Mouse (Mus musculus): ENCODE measurements around the gene Gtf3c1. TPM values are rescaled to one million over a fixed set of nuclear protein-coding genes. Genes with fewer than 3 reads are reported as not detected.
A peak's percentile ranks its signal among the peaks of the same experiment; 100 is the strongest.

Gtf3c1 gene
- total RNA-seq (2014; rRNA removed) (14.9 and 21.0 TPM in 2 replicates), polyA plus RNA-seq (2012; rRNA removed) (23.5 and 24.4 TPM in 2 replicates)

GRCm38 (mm10) chr7:125707593-125708022, at the start of gene Gtf3c1, which contains the start of gene D430042O09Rik:
TSS of gene Gtf3c1 (minus strand) at chr7:125707780.
TSS of gene D430042O09Rik (plus strand) at chr7:125707888.
- peak within 1 kb of the TSS; percentile 76 for H3K27ac ChIP-seq (replicated peaks; ENCODE audit: insufficient read depth, low read depth, low read length)
- WGBS = under 1% methylated on average over 45 of the region's 45 CpGs
- peaks cover 8% of the 10 kb centered on the region; the same call in 1 of the 2 replicates for H3K79me2 ChIP-seq (ENCODE audit: control insufficient read depth, insufficient read depth, low read length)
- TF ChIP-seq POLR2A (IDR thresholded peaks at IDR 0.05; ENCODE audit: extremely low read depth, insufficient read depth, low read length) = peak; percentile 87
- TF ChIP-seq CTCF (IDR thresholded peaks at IDR 0.05; ENCODE audit: low read depth, low read length) = no peak
- peaks cover 13% of the 10 kb centered on the region for H3K36me3 ChIP-seq (ENCODE audit: control insufficient read depth, insufficient read depth, low read length)
- no peaks in the 10 kb centered on the region for H3K27me3 ChIP-seq (ENCODE audit: control insufficient read depth, insufficient read depth, low read length)
- peak within 1 kb of the TSS; percentile 87 for H3K4me3 ChIP-seq (ENCODE audit: insufficient read depth, low read depth, low read length)
- H3K4me1 ChIP-seq (ENCODE audit: control insufficient read depth, insufficient read depth, low read length) = peaks cover 23% of the 10 kb centered on the region
- peak within 1 kb of the TSS; percentile 83 for H3K9ac ChIP-seq (ENCODE audit: low read depth, low read length)
- peak; percentile 95 for DNase-seq (ENCODE audit: extremely low read depth, low read depth, low spot score)

DNA sequence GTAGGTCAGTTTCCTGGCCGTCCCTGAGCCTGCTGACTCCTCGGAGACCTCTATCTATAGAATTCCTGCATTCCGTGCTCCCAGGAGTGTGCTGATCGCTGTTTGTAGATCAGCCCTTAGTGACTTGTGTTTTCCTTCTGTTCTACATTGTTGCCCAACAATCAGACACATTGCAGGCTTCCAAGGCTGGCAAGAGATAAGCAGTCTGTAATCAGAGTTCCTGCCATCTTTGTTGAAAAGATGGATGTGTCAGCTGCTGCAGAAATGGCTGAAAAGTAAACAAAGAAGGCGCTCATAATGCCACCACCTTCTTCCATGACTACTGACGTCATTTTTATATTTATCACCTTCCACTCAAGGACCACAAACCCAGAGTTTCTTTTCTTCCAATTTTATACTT, 49.2 kb upstream of the Gtf3c1 start:
- Histone ChIP-seq H3K4me1 (ENCODE audit: control insufficient read depth, insufficient read depth, low read length) (no peaks in the 10 kb centered on the region), H3K36me3 (ENCODE audit: control insufficient read depth, insufficient read depth, low read length) (peaks cover 11% of the 10 kb centered on the region; the same call in 1 of the 2 replicates), H3K27ac (replicated peaks; ENCODE audit: insufficient read depth, low read depth, low read length) (no peak overlapping the region), H3K27me3 (ENCODE audit: control insufficient read depth, insufficient read depth, low read length) (no peaks in the 10 kb centered on the region), H3K79me2 (ENCODE audit: control insufficient read depth, insufficient read depth, low read length) (no peaks in the 10 kb centered on the region), H3K9ac (ENCODE audit: low read depth, low read length) (no peak overlapping the region), H3K4me3 (ENCODE audit: insufficient read depth, low read depth, low read length) (no peak overlapping the region)
- TF ChIP-seq CTCF (IDR thresholded peaks at IDR 0.05; ENCODE audit: low read depth, low read length) = no peak
- no peak for TF ChIP-seq POLR2A (IDR thresholded peaks at IDR 0.05; ENCODE audit: extremely low read depth, insufficient read depth, low read length)
- WGBS = 79% methylated on average over 6 of the region's 6 CpGs
- DNase-seq (ENCODE audit: extremely low read depth, low read depth, low spot score) = no peak

- Histone ChIP-seq H3K27me3 (ENCODE audit: control insufficient read depth, insufficient read depth, low read length) (no peaks in the 10 kb centered on the region), H3K9ac (ENCODE audit: low read depth, low read length) (no peak overlapping the region), H3K27ac (replicated peaks; ENCODE audit: insufficient read depth, low read depth, low read length) (no peak overlapping the region), H3K4me1 (ENCODE audit: control insufficient read depth, insufficient read depth, low read length) (no peaks in the 10 kb centered on the region), H3K4me3 (ENCODE audit: insufficient read depth, low read depth, low read length) (no peak overlapping the region), H3K79me2 (ENCODE audit: control insufficient read depth, insufficient read depth, low read length) (no peaks in the 10 kb centered on the region), H3K36me3 (ENCODE audit: control insufficient read depth, insufficient read depth, low read length) (peaks cover 3% of the 10 kb centered on the region; the same call in 1 of the 2 replicates)
- WGBS = 80% methylated on average over 3 of the region's 3 CpGs
- DNase-seq (ENCODE audit: extremely low read depth, low read depth, low spot score) = no peak
- no peak for TF ChIP-seq CTCF (IDR thresholded peaks at IDR 0.05; ENCODE audit: low read depth, low read length)
- TF ChIP-seq POLR2A (IDR thresholded peaks at IDR 0.05; ENCODE audit: extremely low read depth, insufficient read depth, low read length) = no peak
These were observed 45.7 kb upstream of the Gtf3c1 start for GRCm38 (mm10) chr7:125753326-125753715.

DNA sequence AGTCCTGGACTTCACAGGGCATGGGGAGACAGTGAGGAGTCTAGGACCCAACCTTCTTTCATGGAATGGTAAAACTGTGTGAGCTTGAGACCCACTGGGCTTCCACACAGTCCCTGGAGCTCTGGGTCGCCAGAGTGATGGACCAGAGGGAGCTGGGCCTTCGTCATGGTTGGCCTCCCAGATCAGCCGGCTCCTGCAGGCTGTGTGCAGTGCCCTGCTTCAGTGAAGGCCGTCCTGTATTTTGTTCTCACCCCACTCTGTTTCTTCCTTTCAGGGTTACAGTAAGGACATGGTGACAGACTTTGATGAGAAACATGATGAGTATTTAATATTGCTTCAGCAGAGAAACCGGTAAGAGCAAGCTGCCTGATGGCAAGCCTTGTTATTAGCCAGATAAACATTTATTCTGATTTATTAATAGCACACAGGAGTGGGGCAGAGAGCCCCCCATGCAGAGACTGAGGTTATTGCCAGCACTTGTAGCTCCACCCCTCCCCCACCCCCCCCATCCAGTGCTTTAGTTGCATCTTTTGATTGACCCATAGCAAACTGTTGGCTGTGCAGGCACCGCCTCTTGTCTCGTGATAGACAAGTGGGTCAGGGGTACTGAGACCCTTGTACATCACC, 45.2 kb upstream of the Gtf3c1 start:
- Histone ChIP-seq H3K4me1 (ENCODE audit: control insufficient read depth, insufficient read depth, low read length) (no peaks in the 10 kb centered on the region), H3K9ac (ENCODE audit: low read depth, low read length) (no peak overlapping the region), H3K27me3 (ENCODE audit: control insufficient read depth, insufficient read depth, low read length) (no peaks in the 10 kb centered on the region), H3K79me2 (ENCODE audit: control insufficient read depth, insufficient read depth, low read length) (no peaks in the 10 kb centered on the region), H3K36me3 (ENCODE audit: control insufficient read depth, insufficient read depth, low read length) (peaks cover 3% of the 10 kb centered on the region; the same call in 1 of the 2 replicates), H3K4me3 (ENCODE audit: insufficient read depth, low read depth, low read length) (no peak overlapping the region), H3K27ac (replicated peaks; ENCODE audit: insufficient read depth, low read depth, low read length) (no peak overlapping the region)
- TF ChIP-seq POLR2A (IDR thresholded peaks at IDR 0.05; ENCODE audit: extremely low read depth, insufficient read depth, low read length) (no peak), CTCF (IDR thresholded peaks at IDR 0.05; ENCODE audit: low read depth, low read length) (no peak)
- DNase-seq (ENCODE audit: extremely low read depth, low read depth, low spot score) = no peak
- 89% methylated on average over 7 of the region's 7 CpGs for WGBS

GRCm38 (mm10) chr7:125748186-125748585, 40.6 kb upstream of the Gtf3c1 start:
- H3K79me2 ChIP-seq (ENCODE audit: control insufficient read depth, insufficient read depth, low read length) = no peaks in the 10 kb centered on the region
- H3K27me3 ChIP-seq (ENCODE audit: control insufficient read depth, insufficient read depth, low read length) = no peaks in the 10 kb centered on the region
- no peaks in the 10 kb centered on the region for H3K36me3 ChIP-seq (ENCODE audit: control insufficient read depth, insufficient read depth, low read length)
- no peak overlapping the region for H3K27ac ChIP-seq (replicated peaks; ENCODE audit: insufficient read depth, low read depth, low read length)
- 53% methylated on average over 3 of the region's 3 CpGs for WGBS
- H3K4me1 ChIP-seq (ENCODE audit: control insufficient read depth, insufficient read depth, low read length) = no peaks in the 10 kb centered on the region
- H3K9ac ChIP-seq (ENCODE audit: low read depth, low read length) = no peak overlapping the region
- no peak overlapping the region for H3K4me3 ChIP-seq (ENCODE audit: insufficient read depth, low read depth, low read length)
- TF ChIP-seq POLR2A (IDR thresholded peaks at IDR 0.05; ENCODE audit: extremely low read depth, insufficient read depth, low read length) (no peak), CTCF (IDR thresholded peaks at IDR 0.05; ENCODE audit: low read depth, low read length) (no peak)
- peak; percentile 17 for DNase-seq (ENCODE audit: extremely low read depth, low read depth, low spot score)

DNA sequence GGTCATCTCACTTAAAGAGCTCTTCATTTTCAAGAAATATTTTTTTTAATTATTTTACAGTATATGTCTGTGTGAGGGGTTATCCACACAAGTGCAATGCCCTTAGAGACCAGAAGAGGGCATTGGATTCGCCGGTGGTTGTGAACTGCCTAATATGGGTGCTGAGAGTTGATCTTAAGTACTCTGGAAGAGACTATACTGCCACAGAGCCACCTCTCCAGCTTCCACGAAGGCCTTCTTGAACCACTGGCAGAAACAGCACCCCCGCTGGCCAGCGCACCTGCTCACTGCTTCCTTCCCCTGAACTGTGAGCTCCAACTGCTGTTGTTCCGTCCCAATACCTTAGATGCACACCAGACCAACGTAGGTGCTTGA, 39.7 kb upstream of the Gtf3c1 start:
- no peaks in the 10 kb centered on the region for H3K27me3 ChIP-seq (ENCODE audit: control insufficient read depth, insufficient read depth, low read length)
- DNase-seq (ENCODE audit: extremely low read depth, low read depth, low spot score) = peak; percentile 17
- H3K4me3 ChIP-seq (ENCODE audit: insufficient read depth, low read depth, low read length) = no peak overlapping the region
- no peak for TF ChIP-seq POLR2A (IDR thresholded peaks at IDR 0.05; ENCODE audit: extremely low read depth, insufficient read depth, low read length)
- peak; percentile 34; the same call in 1 of the 2 replicates for TF ChIP-seq CTCF (IDR thresholded peaks at IDR 0.05; ENCODE audit: low read depth, low read length)
- H3K4me1 ChIP-seq (ENCODE audit: control insufficient read depth, insufficient read depth, low read length) = no peaks in the 10 kb centered on the region
- no peaks in the 10 kb centered on the region for H3K79me2 ChIP-seq (ENCODE audit: control insufficient read depth, insufficient read depth, low read length)
- 81% methylated on average over 7 of the region's 7 CpGs for WGBS
- no peak overlapping the region for H3K27ac ChIP-seq (replicated peaks; ENCODE audit: insufficient read depth, low read depth, low read length)
- H3K36me3 ChIP-seq (ENCODE audit: control insufficient read depth, insufficient read depth, low read length) = no peaks in the 10 kb centered on the region
- H3K9ac ChIP-seq (ENCODE audit: low read depth, low read length) = no peak overlapping the region
